Mouse (Mus musculus) liver, embryonic 14.5 days (tissue): ENCODE results near the gene Ncaph2. TPM values are rescaled to one million over a fixed set of nuclear protein-coding genes. Genes with fewer than 3 reads are reported as not detected.
A peak's percentile ranks its signal among the peaks of the same experiment; 100 is the strongest.

Source experiments
- ATAC-seq: fragments of 200-750 bp; cut with Nextera tagmentation; 2 replicates; pipeline ENCODE4 v1.8.0; 2017; ENCODE audit warnings: moderate number of reproducible peaks, mild to moderate bottlenecking, moderate library complexity; ENCODE audit not compliant: insufficient read depth
- DNase-seq, 3 experiments: peaks; one replicate each; pipeline ENCODE4 v3.0.0-alpha.2; 2012 to 2013; ENCODE audit warnings: low read depth in 3 of 3, low spot score in 3 of 3
- H3K27ac ChIP-seq: fragments of 300-500 bp; sonication (generic); 2 replicates; pipeline ENCODE4 v1.5.1; 2014; ENCODE audit warnings: moderate library complexity, mild to moderate bottlenecking, control low read depth, inconsistent platforms
- H3K27me3 ChIP-seq: fragments of 300-500 bp; sonication (generic); 2 replicates; pipeline ENCODE4 v1.6.1; 2014; ENCODE audit warnings: mild to moderate bottlenecking, low read length, moderate library complexity; ENCODE audit not compliant: control insufficient read depth, insufficient read depth
- H3K36me3 ChIP-seq: fragments of 300-500 bp; sonication (generic); replicated peaks from 2 replicates; pipeline ENCODE4 v1.6.1; 2014; ENCODE audit warnings: low read depth; ENCODE audit not compliant: control insufficient read depth, insufficient read depth
- H3K4me1 ChIP-seq, 2 experiments: fragments of 200-500 bp in 1 of 2; fragments of 300-500 bp in 1 of 2; sonication (generic) in 1 of 2; replicated peaks; 2 replicates each; pipeline ENCODE4 v1.6.1; 2012 to 2014; ENCODE audit warnings: antibody characterized with exemption in 1 of 2, inconsistent platforms in 1 of 2, low read length in 1 of 2; ENCODE audit not compliant: control insufficient read depth in 2 of 2, insufficient read depth in 2 of 2
- H3K4me2 ChIP-seq: fragments of 300-500 bp; sonication (generic); 2 replicates; pipeline ENCODE4 v1.6.1; 2014; ENCODE audit warnings: low read depth, mild to moderate bottlenecking, control low read depth, moderate library complexity
- H3K4me3 ChIP-seq, 2 experiments: fragments of 200-500 bp in 1 of 2; fragments of 300-500 bp in 1 of 2; sonication (generic) in 1 of 2; 2 replicates each; pipeline ENCODE4 v1.5.1; 2012 to 2014; ENCODE audit warnings: low read depth in 2 of 2, low read length in 2 of 2, mild to moderate bottlenecking in 2 of 2, control low read depth in 1 of 2, inconsistent platforms in 1 of 2, moderate library complexity in 1 of 2; ENCODE audit not compliant: insufficient read depth in 1 of 2
- H3K9ac ChIP-seq: fragments of 300-500 bp; sonication (generic); replicated peaks from 2 replicates; pipeline ENCODE4 v1.6.1; 2014; ENCODE audit warnings: mild to moderate bottlenecking, control low read depth, moderate library complexity
- H3K9me3 ChIP-seq: fragments of 300-500 bp; sonication (generic); 2 replicates; pipeline ENCODE4 v1.6.1; 2016; ENCODE audit warnings: low read length, mixed read lengths; ENCODE audit not compliant: control insufficient read depth
- CTCF ChIP-seq: IDR thresholded peaks from 2 replicates; pipeline ENCODE4 v1.5.1; 2016; ENCODE audit warnings: antibody characterized with exemption, low read depth, control low read depth
- EP300 ChIP-seq: IDR thresholded peaks from 2 replicates; pipeline ENCODE4 v1.6.1; 2016; ENCODE audit warnings: antibody characterized with exemption, low read depth
- WGBS: fragments of 180-500 bp; shearing (Covaris S2); extraction: QIAGEN DNeasy Blood & Tissue Kit; methylation state at CpG from one replicate; pipeline ENCODE4 v1.1.7; 2014; ENCODE audit not compliant: insufficient replicate concordance; 5-methylcytosine and 5-hydroxymethylcytosine counted together
- polyA plus RNA-seq, 2 experiments: library from polyadenylated mRNA; depleted of rRNA in 1 of 2; stranded (reverse) in 1 of 2; unstranded in 1 of 2; fragments of >200 nt; fragmentation: Nextera tagmentation in 1 of 2; extraction: Ambion mirVana in 1 of 2; gene quantifications; 2 replicates each; pipeline versions ENCODE4 v1.2.1 to v1.2.3; 2012 to 2014

The Ncaph2 gene
- polyA plus RNA-seq, 2 experiments, result 77.0 to 104 TPM

DNA sequence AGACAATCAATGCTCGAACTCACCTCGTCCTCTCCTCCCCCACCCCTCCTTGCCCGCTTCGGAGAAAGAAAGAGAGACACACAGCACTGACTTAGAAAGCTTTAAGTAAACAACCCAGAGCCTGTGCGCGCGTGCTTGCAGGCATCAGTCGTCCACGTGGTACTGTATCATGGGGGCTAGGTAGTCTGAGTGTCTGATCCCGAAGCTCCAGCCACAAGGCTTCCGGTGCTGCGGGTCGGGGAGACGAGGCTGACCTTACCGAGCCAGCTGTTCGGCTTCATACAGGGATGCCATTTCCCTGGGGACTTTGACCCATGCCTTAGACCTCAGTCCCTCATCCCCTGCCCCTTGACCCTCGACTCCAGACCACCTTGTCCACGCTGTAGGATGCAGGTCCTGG, 21.8 kb downstream of the Ncaph2 start:
- 11% methylated on average over 18 of the region's 18 CpGs for WGBS
- Histone ChIP-seq H3K4me1 (peaks cover 0 to 4% of the 10 kb centered on the region in 2 experiments; a peak in 1 of 4 replicates), H3K9me3 (no peaks in the 10 kb centered on the region), H3K4me2 (no peak overlapping the region; the same call in 1 of the 2 replicates), H3K9ac (no peak overlapping the region), H3K27me3 (peaks cover 31% of the 10 kb centered on the region), H3K4me3 (no peak overlapping the region), H3K27ac (no peak overlapping the region), H3K36me3 (peaks cover 2% of the 10 kb centered on the region)
- DNase-seq, result no peak
- ATAC-seq, result no peak
- TF ChIP-seq EP300, result no peak
- TF ChIP-seq CTCF, result no peak

DNA sequence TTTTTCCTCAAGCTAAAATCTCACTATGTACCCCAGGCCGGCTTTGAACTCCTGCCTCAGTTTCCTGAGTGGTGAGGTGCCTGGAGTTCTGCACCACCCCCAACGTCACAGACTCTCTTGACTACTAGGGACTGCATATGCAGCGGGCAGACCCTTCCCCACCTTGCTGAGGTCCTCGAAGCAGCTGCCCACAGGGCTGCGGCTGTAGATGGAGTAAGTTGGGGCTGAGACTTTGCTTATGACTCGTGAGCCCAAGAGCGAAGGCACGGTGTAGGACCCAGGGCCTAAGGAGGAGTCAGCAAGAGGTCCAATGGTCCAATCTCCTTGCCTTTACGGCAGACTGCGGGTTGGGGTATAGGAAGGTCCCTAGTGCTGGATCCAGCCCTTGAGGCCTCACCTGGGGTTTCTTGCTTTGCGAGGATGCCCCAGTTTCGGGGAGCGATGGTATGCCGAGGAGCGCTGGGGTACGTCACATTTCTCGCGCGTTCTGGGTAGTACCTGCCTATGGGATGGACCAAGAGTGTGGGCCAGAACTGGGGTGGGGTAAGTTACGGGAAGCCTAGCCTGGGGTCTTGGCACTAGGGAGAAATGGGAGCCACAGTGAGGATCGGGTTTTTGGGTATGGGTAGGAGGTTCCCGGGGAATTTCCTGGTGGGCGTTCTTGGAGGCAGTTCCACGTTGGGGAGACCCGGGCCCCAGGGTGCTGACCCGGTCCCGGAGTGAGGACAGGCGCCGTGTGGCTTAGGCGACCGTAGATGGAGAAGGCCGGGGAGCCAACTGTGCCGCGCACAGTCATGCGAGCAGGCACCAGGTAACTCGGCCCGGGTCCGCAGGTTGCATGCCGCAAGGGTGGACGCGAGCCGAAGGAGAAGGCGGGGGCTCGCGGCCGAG, 22.7 kb downstream of the Ncaph2 start:
- no peak for TF ChIP-seq CTCF
- no peak for TF ChIP-seq EP300
- no peak overlapping the region for H3K27ac ChIP-seq
- no peaks in the 10 kb centered on the region for H3K36me3 ChIP-seq
- peak overlapping the region; percentile 71 for H3K4me2 ChIP-seq
- H3K4me3 ChIP-seq, result peak overlapping the region; percentile 23 to 45; a peak in 3 of 4 replicates
- ATAC-seq (no peak), DNase-seq (no peak)
- peaks cover 0 to 2% of the 10 kb centered on the region in 2 experiments; a peak in 1 of 4 replicates for H3K4me1 ChIP-seq
- 19% methylated on average over 46 of the region's 46 CpGs for WGBS
- H3K9me3 ChIP-seq, result no peaks in the 10 kb centered on the region
- peaks cover 31% of the 10 kb centered on the region for H3K27me3 ChIP-seq
- H3K9ac ChIP-seq, result no peak overlapping the region; the same call in 1 of the 2 replicates

DNA sequence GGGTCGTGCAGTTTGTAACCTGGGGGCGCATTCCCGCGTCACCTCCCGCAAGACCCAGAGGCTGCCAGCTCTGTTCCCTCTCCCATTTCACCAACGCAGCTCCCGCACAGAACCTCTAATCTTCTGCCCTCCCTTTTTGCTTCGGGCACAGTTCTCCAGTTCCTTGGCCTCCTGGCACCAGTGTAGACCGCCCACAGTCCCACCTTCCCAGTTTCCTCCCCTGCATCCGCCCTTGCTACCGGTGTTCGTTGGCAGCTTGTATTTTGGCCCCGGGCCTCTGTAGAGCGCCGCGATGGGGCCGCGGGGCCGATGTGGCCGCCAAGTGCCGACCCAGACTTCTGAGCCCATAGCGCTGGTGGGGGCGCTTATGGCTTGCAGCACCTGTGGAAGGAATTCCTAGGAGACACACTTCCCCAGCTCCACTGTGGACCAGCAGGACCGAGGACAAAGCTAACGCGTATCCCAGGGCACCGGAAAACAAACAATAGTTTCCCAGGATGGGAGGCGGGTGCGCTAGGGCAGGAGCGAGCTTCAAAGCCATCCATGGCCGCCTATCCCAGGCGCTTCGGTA, 23.4 kb downstream of the Ncaph2 start, which contains the start of gene Odf3b:
Gene Odf3b (minus strand): TSS at position 452 of the 571 bp plus-strand sequence.
- 1% methylated on average over 33 of the region's 33 CpGs for WGBS
- H3K4me1 ChIP-seq, result peaks cover 0 to 2% of the 10 kb centered on the region in 2 experiments; a peak in 1 of 4 replicates
- H3K36me3 ChIP-seq, result no peaks in the 10 kb centered on the region
- ATAC-seq (peak; percentile 20; the same call in 1 of the 2 replicates), DNase-seq (no peak)
- TF ChIP-seq CTCF (no peak), EP300 (no peak)
- H3K4me3 ChIP-seq, result peak within 1 kb of the TSS; percentile 23 to 45
- peaks cover 31% of the 10 kb centered on the region for H3K27me3 ChIP-seq
- peak within 1 kb of the TSS; percentile 71 for H3K4me2 ChIP-seq
- H3K27ac ChIP-seq, result no peak within 1 kb of the TSS
- peak within 1 kb of the TSS; percentile 24 for H3K9ac ChIP-seq
- H3K9me3 ChIP-seq, result no peaks in the 10 kb centered on the region

- ATAC-seq, result peak; percentile 58; the same call in 1 of the 2 replicates
- H3K36me3 ChIP-seq, result no peaks in the 10 kb centered on the region
- peak in 1 of 3 experiments; percentile 29 for DNase-seq
- H3K9ac ChIP-seq, result peak overlapping the region; percentile 24; the same call in 1 of the 2 replicates
- peaks cover 0 to 2% of the 10 kb centered on the region in 2 experiments; a peak in 1 of 4 replicates for H3K4me1 ChIP-seq
- peaks cover 31% of the 10 kb centered on the region for H3K27me3 ChIP-seq
- H3K4me2 ChIP-seq, result peak overlapping the region; percentile 71
- peak overlapping the region; percentile 23 to 45; a peak in 3 of 4 replicates for H3K4me3 ChIP-seq
- 5% methylated on average over 10 of the region's 10 CpGs for WGBS
- H3K27ac ChIP-seq, result no peak overlapping the region
- H3K9me3 ChIP-seq, result no peaks in the 10 kb centered on the region
- TF ChIP-seq CTCF (no peak), EP300 (no peak)
Measured at GRCm38 (mm10) chr15:89379429-89379828, 23.9 kb downstream of the Ncaph2 start.

DNA sequence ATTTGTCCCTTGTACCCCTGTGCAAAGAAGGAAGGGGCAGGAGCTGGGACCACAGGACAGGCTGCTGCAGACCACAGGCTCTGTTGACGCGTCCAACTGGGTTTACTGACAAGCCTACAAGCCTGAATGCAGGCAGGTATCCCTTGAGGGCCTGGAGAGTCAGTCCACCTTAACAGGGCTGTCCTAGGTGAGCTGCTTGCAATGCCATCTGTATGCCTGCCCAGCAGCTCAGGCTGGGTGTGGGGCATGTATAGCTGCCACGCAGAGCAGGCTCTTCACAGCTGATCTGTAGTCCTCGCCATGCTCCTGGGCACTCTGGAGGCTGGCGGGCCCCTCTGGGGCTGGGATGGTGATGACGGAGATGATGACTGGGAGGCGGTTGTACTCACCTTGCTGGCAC, 29.1 kb downstream of the Ncaph2 start, which contains the start of gene Klhdc7b:
Gene Klhdc7b (plus strand): TSS at position 301 of the 400 bp plus-strand sequence.
- H3K4me3 ChIP-seq, result no peak within 1 kb of the TSS
- no peak for TF ChIP-seq EP300
- TF ChIP-seq CTCF, result no peak
- H3K27me3 ChIP-seq, result peaks cover under 1% of the 10 kb centered on the region
- ATAC-seq (no peak), DNase-seq (no peak)
- H3K4me2 ChIP-seq, result no peak within 1 kb of the TSS
- H3K27ac ChIP-seq, result no peak within 1 kb of the TSS
- H3K4me1 ChIP-seq, result no peaks in the 10 kb centered on the region
- no peaks in the 10 kb centered on the region for H3K9me3 ChIP-seq
- no peak within 1 kb of the TSS for H3K9ac ChIP-seq
- H3K36me3 ChIP-seq, result no peaks in the 10 kb centered on the region
- 70% methylated on average over 7 of the region's 7 CpGs for WGBS
